Mouse (Mus musculus) embryo, embryonic 11 days (tissue): Measurements from ENCODE around the gene Eci2.
"Not testable (repeated sequence)": the region's sequence is repeated elsewhere in the genome, so short reads cannot be mapped to it uniquely, and the experiment has no call there.

Source experiments
- DNase-seq: peaks from one replicate; pipeline ENCODE4 v3.0.0-alpha.2; 2015

The Eci2 gene

DNA sequence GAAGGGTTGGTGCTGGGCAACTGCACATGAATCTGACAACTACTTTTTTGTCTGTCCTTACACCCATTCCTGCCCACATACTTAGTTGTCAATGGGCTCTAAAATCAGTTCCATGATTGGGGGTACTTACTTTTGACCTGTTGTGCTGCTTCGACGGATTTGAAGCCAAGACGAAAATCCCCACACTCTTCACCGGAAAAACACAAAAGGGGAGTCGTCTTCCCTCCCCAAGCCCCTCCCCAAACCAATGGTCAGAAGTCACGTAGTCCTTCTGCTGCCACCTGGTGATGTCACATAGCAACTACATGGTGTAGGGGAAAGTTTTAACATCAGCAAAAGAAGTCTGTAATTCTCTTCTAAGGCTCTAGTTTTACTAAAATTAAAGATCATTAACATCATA is at the start of gene Eci2:
Eci2 (minus strand) TSS at position 218 of the 400 bp plus-strand sequence.
- peak; percentile 70 for DNase-seq

DNA sequence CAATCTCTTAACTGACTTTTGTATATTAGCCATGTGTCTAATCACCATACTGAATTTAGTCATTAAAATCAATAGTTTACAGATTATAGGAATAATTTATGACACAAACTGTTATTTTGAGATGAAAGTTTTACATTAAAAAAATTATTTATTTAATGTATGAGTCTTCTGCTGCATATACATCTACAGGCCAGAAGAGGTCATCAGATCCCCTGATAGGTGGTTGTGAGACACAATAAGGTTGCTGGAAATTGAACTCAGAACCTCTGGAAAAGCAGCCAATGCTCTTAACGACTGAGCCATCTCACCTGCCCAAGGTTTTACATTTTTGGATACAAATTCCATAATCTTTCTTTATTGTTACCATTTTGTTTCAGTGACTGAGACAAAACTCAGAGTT is 48.0 kb upstream of the Eci2 start:
- no peak for DNase-seq

DNA sequence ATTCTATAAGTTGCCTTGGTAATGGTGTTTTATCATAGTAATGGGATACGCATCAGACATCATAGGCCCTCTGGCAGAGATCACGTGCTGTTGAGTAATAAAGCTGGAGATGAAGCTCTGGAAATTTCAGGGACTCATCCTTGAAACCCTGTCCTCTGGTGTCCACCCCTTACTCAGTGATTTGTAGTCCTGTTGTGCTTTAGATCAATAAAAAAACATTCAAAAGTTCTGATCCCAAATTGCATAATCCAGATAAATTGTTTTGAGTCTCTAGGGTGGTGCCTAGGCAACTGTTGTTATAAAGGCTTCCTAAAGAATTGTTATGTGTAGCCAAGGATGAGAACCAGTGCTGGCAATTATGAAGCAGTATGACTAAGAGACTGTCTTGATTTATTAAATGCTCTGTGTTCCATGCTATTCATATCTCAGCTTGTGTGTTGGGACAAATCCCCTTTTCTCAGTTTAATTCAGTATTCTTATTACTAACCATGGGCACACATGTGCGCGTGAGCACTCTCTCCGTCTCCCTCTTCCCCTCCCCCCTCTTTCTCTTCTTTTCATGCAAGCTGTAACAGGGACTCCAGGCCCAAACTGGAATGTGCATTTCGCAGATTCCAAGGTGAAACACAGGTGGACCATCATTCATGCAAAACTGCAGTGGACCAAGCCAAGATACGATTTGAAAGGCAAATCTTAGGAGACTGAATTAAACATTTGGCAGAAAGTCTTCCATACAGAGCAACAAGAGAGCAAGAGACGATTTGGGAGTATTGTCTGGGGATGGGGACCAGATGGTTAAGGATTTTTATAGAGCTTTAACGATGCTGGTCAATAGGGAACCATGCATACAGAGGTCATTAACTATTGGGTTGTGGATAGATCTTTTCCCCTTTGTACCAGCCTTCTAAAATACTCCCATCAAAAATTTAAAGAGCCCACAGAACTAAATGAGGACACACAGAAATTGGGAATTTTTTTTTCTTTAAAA is 43.9 kb upstream of the Eci2 start:
- DNase-seq, result no peak

DNA sequence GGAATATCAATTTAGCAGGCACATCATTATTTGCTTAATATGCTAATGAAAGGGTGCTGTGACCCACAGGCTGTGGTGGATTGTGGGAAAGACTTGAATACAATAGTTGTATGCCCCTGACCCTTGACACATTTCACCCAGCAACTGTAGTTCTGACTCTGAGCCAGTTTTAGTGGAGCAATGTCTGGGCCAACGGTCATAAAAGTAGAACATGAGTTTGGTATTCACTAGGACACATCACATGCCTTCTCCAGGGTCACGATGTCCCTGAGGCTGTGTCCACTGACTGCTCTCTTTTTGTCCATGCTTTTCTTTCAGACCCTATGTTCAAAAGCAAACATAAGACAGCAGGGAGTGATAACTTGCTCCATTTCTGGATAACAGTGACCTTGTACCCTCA is 40.2 kb upstream of the Eci2 start:
- DNase-seq, result no peak

DNA sequence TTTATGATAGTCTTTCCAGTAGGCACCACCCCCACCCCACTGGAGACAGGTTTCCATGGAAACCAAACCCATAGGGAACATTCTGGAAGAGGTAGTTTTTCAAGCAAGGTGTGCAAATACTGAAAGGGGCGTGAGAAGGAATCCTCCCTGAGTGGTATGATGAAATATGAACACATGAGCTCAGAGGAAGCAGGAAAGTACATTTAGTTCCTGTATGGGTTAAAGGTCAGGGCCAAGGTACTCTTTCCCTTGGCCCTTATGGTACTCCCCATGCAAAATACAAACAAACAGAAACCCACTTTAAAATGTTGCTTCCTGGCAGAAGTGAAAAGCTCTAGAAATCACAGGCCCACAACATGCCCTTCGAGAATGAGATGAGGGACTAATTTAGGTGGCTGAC is 39.1 kb upstream of the Eci2 start:
- DNase-seq, result no peak

DNA sequence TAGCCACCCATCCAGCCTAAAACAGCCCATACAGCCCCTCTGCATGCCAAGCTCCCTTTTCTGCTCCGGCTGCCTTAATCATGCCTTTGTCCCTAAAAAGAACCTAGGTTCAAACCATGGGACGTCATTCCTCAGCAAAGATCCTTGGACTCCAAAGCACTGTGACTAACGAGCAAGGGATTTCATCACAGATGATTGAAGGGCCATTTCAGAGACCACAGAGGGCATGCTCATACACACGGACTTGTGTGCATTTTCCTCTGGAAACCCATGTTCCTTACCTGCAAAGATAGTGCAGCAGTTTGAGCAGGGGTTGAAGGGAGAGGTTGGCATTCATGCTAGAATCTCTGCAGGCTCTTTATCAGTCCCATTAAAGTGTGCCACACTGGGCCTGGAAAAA is 37.5 kb upstream of the Eci2 start:
- DNase-seq, result no peak

DNA sequence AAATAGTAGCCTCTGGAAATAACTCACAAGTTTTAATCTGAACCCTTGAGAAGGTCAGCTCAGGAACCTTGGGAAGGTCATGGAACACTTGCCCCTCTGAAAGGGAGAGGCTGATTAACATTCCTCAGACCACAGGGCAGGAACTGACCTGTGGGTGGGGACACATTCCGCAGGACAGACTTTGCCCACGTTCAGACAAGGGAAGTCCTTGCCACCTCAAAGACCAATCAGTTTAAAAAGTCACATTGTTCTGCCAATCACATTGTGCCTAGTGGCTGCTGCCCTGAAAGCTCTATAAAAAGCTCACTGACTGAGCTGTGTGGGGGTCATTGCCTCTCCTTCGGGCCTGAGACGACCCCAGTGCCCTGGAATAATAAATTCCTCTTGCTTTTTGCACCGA is 31.2 kb upstream of the Eci2 start:
- DNase-seq, result peak; percentile 41

DNA sequence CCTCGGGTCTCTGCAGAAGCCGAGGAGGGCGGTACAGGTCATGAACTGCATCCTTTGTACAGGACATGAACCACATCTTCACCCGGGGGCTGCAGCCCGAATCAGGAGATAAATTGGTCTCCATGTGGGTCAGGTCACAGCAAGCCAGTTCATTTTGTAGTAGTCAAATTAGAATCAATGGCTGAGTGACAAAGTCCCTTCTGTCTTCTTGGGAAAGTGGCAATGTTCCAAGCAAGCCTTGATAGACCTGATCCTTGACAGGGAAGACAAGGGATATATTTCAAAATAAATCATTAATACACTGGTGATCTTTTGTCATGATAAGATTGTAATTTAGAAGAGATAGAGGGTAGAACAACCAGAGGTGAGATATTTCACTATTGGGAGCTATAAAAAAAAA is 9.6 kb upstream of the Eci2 start:
- DNase-seq, result no peak

DNA sequence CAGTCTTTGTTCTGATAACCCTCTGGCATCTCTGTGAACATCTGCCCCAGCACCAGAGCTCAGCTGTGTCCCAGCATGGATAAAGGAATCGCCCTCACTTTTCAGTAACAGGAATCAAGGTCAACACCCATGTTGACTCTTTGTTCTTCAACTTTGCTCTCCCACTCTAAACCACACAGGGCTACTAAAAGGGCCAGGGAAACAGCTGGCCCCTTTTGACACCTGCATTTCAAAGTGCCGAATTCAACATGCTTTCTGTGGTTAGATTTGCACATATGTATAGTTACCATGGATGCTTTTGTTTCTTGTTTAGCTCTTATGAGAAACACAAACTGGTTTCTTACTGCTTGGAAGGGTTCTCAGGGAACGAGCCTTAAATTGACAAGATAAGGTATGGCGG is 8.8 kb upstream of the Eci2 start:
- DNase-seq, result no peak

DNA sequence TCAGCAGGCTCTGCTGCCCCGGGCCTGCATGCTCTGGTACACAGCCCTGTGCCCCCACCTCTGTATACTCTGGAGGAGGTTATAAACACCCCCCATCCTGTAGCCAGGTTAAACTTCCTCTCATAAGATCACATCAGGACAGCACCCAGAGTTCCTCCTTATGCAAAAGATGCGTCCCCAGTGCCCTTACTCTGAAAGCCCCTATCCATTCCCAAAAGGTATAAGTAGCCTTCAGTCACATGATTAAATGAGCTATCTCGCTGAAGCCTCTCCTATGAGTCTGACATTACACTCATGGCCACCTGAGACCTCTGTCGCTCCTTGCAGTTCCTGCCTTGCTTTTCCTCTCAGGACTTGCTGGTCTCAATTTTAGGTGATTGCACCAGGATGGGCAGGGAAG is 6.7 kb upstream of the Eci2 start:
- DNase-seq, result no peak

DNA sequence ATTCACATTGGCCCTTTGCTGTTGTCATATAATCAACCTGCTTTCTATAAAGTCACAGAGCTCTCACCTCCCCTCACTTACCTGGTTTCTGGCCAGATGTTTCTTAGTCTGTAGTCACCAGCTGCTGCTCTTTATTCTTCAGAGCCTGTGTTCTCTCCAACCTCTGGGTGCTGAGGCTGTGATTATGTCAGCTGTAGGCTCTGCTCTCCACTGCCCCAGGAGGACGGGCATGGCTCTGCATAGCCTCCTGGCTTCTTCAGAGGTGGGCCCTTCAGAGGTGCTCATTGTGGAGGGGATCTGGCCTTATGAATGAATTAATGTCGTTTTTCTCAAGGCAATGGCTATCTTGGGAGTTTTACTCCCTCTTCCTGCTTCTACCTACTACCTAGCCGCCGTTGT is 4.8 kb upstream of the Eci2 start:
- no peak for DNase-seq

DNA sequence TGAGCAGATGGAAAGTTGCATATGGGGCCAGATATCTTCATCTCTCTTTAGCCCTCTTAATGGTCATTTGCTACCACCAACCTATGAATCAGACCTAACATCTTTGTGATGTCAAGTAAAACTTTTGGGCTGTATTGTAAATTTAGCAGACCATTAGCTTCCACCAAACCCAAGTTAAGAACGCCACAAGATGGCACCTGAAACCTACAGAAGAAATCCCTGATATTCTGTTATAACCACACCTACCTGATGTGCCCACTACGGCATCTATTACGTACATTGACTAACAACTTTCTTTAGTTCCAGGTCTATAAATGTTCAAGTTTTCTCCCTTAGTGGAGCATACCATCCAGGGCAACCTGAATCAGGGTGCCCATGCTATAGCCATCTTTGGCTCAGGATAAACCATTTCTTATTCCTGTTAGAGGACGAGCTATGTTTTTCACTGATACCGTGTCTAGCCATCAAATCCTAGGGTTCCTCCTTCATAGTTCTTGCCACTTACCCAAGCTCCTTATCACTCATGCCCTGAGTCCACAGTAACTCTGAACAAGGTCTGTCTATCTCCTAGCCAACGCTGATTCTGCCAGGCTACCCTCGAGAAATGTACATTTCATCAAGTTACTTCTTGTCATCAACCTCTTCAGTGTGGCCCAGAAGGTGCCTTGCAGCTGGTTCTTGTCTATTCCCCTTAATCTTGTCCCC is 4.2 kb upstream of the Eci2 start:
- DNase-seq, result no peak

DNA sequence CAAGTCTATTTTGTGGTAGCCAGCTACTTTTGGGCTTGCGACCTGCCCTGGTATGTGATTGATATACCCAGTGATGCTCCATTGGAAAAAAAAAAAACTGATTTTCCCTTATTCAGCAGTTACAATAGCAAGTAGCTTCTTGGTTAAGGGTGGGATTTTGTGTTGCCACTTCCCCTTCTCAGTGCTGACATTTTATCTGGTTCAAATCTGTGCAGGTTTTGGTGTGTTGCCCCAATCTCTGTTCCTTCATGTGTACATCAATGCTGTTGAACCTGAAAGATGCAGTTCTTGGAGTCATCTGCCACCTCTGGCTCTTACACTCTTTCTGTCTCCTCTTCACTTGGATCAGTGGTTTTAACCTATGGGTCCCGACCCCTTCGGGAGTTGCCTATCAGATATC is 1.5 kb upstream of the Eci2 start:
- no peak for DNase-seq

DNA sequence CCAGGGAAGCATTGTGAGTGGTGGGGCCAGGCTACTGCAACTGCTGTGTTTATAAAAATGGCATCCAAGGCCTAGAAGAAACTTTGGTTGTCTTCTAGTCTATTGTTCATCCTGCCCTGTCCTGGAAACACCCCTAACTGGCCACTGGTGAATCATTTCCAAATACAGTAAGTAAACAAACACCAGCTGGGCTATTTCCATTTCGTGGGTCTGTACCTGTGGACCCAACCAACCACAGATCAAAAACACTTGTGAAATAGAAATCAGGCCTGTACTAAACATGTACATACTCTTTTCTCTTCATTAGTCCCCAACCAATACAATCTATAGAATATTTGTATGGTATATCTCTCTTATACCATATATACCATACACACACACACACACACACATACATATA is 3.5 kb downstream of the Eci2 start:
- not testable (repeated sequence) for DNase-seq

DNA sequence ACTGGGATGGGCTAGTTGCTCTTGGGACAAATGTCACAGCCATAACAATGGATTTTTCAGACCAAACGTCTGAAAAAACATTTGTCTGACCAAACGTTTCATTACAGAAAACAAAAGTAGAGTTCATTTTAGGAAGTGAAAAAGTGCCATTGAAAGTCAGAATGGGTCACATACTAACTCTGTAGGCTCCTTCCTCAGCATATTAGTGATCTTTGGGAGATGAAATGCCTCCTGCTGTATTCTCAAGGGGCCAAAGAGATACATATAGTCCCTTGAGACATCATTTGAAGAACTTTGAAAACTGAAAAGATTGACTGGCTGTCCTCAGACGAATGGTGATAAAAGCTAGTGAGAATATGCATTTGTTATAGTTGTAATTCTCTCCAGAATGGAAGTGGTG is 6.5 kb downstream of the Eci2 start:
- no peak for DNase-seq

DNA sequence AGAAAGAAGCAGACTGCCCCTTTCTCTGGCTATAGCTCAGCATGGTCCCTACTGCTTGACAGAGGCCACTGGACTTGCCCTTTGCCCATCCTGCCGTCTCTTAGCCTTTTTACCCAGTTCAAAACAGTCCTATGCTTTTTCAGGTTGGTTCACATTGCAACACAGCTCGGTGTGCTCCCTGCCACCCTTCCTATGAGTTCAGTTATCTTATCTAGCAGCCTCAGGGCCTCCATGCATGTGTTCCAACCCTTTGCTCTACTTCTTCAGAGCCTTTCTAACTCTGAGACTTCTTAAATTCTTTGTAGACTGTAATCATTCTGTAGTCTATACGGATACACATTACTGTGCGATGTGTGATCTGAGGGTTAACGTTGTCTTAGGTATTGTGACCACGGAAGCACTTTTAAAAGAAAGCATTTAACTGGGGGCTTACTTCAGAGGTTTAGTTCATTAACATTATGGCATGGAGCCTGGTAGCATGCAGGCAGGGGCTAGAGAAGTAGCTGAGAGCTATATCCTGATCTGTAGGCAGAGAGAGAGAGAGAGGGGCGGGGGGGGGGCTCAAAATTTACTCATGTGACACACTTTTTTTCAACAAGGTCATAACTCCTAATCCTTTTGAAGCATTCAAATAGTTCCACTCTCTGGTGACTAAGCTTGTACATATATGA is 7.9 kb downstream of the Eci2 start:
- DNase-seq, result no peak

DNA sequence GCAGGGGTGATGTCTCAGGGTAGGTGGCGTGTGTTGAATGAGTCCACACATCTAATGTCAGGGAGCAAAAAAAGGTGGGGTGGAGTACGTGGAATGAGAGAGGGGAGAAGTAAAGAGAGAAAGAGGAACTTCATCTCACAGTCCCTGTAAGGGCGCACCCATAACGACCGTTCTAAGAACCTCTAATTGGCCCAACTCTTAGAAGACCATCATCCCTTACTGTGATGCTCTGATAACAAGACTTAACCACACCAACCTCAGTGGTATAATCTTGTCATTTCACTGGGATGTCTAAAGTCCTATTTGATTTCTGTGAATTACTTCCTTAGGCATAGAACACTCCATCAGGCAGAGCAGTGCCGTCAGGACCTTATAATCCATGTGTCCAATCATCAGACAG is 9.5 kb downstream of the Eci2 start:
- DNase-seq, result no peak

DNA sequence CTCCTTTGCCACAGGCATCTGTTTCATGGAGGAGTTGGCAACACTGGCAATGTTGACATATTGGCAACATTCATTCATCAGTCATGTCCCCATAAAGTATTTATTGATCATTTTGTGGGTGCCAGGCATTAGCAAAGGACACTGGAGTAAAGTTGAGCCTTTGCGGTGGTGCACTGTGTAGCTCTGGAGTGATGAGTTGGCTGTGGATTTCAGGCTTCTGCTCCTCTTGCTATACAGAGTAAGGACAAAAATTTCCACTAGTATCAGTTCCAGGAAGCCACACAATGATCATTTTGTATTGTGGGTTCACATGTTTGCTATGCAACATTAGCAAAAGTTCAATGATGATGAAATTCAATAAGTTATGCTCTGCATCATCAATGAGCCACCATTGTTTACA is 10.8 kb downstream of the Eci2 start:
- DNase-seq, result no peak

DNA sequence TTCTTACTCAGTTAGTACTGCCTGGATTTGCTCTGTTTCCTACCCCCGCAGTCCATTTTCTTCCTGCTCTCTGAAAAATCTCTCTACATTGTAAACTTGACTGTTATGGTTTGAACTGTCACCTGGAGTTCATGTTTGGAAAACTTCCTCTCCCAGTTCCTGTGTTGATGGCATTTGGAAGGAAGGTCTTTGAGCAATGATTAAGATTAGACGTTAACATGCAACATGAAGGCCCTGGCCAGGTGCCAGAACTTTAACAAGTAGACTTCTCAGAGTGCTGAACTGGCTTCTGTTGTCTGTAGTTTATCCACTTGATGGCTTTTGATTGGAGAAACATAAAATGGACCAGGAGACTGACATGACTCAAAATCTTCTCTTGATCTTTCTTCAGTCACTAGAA is 31.0 kb downstream of the Eci2 start:
- DNase-seq, result no peak

DNA sequence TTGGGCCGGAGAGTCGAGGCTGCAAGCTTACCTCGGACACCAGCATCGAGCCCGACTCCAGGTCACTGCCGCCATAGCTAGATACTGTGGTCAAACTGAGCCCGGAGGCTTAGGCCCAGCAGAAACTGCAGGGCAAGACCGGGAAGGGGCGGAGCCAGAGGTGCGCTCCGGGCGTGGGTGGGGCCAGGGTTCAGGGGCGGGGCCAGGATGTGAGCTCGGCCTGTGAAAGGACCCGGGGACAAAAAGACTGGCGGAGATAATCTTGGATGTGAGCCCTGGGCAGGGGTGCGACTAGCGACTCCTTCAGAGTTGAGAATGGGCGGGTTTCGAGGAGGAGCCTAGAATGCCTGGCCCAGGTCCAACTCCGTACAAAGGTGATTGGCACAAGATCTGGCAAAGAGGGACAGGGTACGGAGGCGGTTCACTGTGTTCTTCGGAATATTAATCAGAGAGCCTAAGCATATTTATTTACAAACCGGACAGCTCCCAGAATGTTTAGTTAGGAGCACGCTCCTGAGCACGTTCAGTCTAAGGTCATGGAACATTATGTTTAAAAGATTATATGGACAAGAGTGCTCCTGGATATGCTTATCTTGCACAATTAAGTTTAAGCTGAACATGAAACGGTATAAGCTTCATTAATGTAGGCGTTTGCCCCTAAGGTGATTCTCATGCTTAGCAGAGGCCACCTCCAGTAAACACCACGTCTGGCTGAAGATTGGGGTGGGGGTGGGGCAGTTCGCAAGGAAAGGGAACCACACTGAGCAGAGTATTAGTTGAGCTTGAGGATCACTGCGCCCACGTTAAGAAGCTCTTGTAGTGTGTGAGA is 32.7 kb downstream of the Eci2 start:
- peak; percentile 96 for DNase-seq

DNA sequence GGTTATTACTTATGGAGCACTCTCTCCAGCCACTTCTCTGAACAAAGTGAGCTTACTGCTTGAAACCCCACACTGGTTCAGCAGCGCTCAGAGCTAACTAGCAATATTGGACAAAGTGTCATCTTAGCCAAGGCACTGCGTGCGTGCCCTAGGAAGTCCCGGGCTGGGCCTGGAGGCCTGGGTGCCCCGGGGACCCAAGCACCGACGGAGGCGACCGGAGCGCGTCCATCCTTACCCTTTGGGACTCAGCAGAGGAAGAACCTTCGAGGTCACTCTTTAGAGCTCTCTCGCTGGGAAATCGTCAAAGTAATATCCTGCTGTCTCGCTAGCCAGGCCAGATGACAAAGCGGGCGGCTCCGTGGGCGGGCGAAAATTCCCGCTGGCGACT is 33.3 kb downstream of the Eci2 start:
- DNase-seq, result peak; percentile 60

DNA sequence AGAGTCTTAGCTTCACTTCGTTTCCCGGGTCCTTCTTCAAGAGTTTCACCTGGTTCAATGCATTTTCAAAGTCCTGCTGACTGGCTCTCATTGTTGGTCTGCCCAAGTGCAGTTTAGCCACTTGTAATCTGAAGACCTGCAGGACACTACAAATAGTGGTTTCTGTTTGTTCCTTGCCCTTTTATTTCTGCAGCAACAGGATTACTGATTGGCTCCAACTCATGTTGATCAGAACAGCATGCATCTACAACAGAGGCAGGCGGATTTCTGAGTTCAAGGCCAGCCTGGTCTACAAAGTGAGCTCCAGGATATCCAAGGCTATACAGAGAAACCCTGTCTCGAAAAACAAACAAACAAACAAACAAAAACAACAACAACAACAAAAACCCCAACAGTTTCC is 33.8 kb downstream of the Eci2 start:
- peak; percentile 3 for DNase-seq
